Mouse (Mus musculus) testis, postnatal 14 days (tissue): ENCODE data around the gene Strn3.
"Not testable (repeated sequence)": the region's sequence is repeated elsewhere in the genome, so short reads cannot be mapped to it uniquely, and the experiment has no call there.

Experiments
- DNase-seq: peaks from one replicate; pipeline ENCODE4 v3.0.0; 2021; ENCODE audit warnings: low spot score

Strn3 gene

DNA sequence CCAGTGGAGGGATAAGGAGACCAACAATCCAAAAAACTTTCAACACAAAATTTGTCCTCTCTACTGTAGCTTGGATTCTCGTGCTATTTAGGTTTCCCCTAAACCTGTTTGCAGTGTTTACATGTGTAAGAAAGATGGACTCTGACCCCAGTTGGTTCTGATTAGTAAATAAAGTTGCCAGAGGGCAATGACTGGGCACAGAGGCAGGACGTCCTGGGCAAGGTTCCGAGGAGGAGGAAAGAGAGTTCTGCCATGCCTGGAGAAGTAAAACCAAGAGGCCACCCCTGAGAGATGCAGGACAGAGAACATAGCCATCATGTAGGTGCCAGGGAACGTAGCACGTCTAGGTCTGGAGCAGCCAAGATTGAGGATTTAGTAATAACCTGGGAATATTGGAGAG, 79.3 kb downstream of the Strn3 start:
- DNase-seq: no peak

- no peak for DNase-seq
Measured at GRCm38 (mm10) chr12:51606138-51606537, 85.6 kb downstream of the Strn3 start.

DNA sequence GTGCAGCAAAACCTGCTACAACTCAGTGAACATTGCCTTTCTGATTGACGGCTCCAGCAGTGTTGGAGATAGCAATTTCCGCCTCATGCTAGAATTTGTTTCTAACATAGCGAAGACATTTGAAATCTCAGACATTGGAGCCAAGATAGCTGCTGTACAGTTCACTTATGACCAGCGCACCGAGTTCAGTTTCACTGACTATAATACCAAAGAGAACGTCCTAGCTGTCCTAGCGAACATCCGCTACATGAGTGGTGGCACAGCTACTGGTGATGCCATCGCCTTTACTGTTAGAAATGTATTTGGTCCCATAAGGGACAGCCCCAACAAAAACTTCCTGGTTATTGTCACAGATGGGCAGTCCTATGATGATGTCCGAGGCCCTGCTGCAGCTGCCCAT, 88.4 kb downstream of the Strn3 start:
- no peak for DNase-seq

DNA sequence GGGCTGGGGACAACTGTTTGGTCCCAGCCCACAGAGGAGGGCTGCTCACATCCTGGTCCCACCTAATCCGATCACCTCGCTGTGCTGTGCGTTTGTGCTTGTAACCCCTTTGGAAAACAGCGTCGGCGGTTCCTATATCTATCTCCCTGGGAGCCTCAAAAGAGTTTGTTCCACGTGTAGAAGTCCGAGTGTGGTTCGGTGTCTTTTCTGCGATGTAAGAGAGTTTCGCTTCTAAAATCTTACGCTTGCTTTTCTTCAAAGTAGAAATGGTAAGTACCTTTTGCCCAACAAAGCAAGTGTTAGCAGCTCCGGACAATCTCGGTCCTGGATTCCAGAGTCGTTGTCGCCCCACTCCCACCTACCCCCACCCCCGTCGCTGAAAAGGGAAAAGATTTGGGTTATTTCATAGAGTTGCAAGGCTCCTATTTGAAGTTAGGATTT, 97.6 kb downstream of the Strn3 start:
- no peak for DNase-seq

- peak; percentile 21 for DNase-seq
Measured at GRCm38 (mm10) chr12:51593229-51594029, 98.3 kb downstream of the Strn3 start, which contains the start of gene Coch. Gene Coch (plus strand): TSS chr12:51593341.

DNA sequence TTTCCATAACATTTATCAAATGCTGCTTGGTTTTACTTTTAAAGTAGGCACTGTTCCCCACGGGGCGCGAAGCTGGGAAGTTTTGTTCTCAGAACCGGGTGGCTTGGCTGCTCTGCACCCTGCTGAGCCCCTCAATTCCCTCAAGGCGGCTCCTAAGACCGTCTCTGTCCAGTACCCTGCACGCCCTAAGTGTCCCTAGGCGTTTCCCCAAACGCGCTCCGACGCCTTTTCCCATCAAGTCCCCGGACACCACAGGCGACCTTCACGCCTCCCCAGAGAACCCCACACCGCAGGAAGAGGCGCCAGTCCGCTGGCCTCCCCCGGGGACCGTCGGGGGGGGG, 98.8 kb downstream of the Strn3 start:
- no peak for DNase-seq

DNA sequence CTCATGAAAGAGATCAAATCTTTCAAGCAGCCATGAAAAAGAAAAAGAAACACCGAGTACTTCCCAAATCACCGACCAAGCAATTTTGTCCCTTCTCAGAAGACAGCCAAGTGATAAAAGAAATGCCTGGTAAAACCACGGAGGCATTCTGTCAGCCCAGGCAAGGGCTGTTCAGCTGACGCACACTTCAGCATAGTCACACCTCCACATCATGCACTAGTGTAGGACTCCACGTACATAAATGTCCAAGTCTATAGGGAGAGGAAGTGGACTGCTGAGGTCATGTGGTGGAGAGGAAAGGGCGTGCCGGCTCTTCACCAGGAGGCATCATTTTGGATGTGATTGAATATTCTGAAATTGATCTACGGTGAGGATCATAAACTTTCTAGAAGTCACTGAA, 99.8 kb downstream of the Strn3 start:
- DNase-seq: no peak

DNA sequence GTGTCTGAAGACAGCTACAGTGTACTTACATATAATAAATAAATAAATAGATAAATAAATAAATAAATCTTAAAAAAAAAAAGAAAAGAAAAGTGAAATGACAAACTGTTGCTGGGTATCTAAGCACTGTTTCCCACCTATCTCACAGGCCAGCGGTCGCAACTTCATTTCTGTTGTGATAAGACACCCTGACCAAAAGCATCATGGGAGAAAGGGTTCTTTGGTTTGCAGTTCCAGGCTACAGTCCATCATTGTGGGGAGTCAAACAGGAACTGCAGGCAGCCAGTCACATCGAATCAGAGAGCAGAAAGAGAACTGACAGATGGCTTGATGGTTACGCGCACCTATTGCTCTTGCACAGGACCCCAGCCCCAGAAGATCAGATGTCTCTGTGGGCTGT, 102.4 kb downstream of the Strn3 start:
- no peak for DNase-seq

DNA sequence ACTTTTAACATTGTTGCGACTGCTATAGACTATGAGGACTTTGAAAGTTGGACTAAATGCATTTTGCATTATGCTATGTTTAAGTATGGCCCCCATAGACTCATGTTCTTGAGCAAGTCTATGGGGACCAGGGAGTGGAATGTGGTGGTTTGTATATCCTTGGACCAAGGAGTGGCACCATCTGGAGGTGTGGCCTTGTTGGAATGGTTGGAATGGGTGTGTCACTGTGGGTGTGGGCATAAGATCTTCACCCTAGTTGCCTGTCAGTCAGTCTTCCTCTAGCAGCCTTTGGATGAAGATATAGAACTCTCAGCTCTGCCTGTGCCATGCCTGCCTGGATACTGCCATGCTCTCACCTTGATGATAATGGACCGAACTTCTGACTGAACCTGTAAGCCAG, 113.9 kb downstream of the Strn3 start:
- DNase-seq: not testable (repeated sequence)

GRCm38 (mm10) chr12:51572651-51573050, 119.0 kb downstream of the Strn3 start:
- no peak for DNase-seq

GRCm38 (mm10) chr12:51569944-51570343, 121.8 kb downstream of the Strn3 start:
- peak; percentile 27 for DNase-seq

DNA sequence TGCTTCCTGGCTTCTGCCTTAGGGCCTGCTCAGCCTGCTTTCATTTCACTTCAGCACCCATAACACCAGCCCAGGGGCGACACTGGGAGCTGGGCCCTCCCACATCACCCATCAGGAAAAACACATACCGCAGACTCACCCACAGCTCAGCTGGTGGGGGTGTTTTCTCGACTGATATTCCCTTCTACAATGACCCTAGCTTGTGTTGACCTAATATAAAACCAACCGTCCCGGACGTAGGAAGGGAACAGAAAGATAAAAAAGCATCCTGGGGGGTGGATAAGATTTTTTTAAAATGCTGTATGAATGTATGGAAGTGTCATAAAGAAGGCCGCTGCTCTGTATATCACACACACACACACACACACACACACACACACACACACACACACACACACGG, 122.2 kb downstream of the Strn3 start:
- no peak for DNase-seq

DNA sequence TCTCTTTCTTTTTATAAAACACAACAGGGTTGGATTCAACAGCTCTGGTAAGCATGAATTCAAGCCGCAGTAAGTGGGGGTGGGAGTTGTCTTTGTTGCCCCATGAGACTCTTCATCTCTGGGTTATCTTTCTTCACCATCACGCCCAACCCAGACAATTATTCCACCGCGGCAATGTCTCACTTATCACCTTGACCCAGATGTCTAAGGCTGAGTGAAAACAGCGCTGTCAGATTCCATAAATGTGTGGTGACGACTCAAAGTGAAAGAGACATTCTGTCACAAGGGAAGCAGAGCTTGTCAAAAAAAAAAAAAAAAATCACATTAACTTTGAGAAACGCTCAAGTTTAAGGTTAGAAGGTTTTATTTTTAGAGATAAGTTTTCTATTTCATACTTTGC, 124.5 kb downstream of the Strn3 start:
- DNase-seq: no peak

DNA sequence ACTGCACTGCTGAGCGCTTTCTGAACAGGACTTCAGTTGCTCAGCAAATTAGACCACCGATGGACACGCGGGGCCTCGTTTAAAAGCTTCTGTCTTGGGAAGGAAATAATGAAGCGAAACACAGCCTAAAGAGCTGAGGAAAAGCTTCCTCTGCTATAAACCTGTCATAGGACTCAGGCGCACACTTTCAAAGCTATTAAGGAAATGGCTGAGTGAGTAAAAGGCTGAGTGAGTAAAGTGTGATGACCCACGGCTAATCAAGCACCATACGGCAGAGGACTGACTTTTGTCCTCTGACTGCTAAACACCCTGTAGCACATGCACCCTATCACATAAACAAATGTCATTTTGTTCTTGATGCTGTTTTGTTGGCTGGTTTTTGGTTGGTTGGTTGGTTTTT, 130.3 kb downstream of the Strn3 start:
- no peak for DNase-seq
